Mouse (Mus musculus) frontal cortex, adult (tissue): ENCODE measurements at regions not wholly inside any gene's neighbourhood (a gene's known extent, or its start where the extent isn't known, plus 50 kb on each side); places are given as distances from the start of the nearest gene placed in this dataset.
"Not testable (repeated sequence)": the region's sequence is repeated elsewhere in the genome, so short reads cannot be mapped to it uniquely, and the experiment has no call there.

ENCODE experiments used
- ATAC-seq: cut with Nextera tagmentation; 2 replicates; pipeline ENCODE4 v1.9.2; 2017; ENCODE audit warnings: mild to moderate bottlenecking, moderate library complexity, mixed read lengths; ENCODE audit not compliant: low TSS enrichment

GRCm38 (mm10) chr17:84844950-84845349 lies 54.4 kb upstream of the Lrpprc start:
- no peak for ATAC-seq

- no peak for ATAC-seq
Observed at GRCm38 (mm10) chr17:84846141-84846540, 55.6 kb upstream of the Lrpprc start.

GRCm38 (mm10) chr17:84848385-84849030 lies 57.9 kb upstream of the Lrpprc start:
- peak; percentile 47; the same call in 1 of the 2 replicates for ATAC-seq

GRCm38 (mm10) chr17:84849031-84849405 lies 58.4 kb upstream of the Lrpprc start:
- ATAC-seq = peak; percentile 57; the same call in 1 of the 2 replicates

GRCm38 (mm10) chr17:84850464-84850863 lies 59.9 kb upstream of the Lrpprc start:
- ATAC-seq = no peak

GRCm38 (mm10) chr17:84850893-84851292 lies 60.3 kb upstream of the Lrpprc start:
- ATAC-seq = no peak

GRCm38 (mm10) chr17:84856971-84857370 lies 66.4 kb upstream of the Lrpprc start:
- ATAC-seq = no peak

GRCm38 (mm10) chr17:84858830-84859229 lies 68.2 kb upstream of the Lrpprc start:
- no peak for ATAC-seq

- no peak for ATAC-seq
Observed at GRCm38 (mm10) chr17:84859916-84860315, 69.3 kb upstream of the Lrpprc start.

- ATAC-seq = 0 out of 2 replicates have a peak, but pooled peaks have one; percentile 23
Observed at GRCm38 (mm10) chr17:84860835-84861234, 70.2 kb upstream of the Lrpprc start.

- not testable (repeated sequence) for ATAC-seq
Observed at GRCm38 (mm10) chr17:84864231-84864630, 73.6 kb upstream of the Lrpprc start.

GRCm38 (mm10) chr17:84865158-84865557 lies 74.6 kb upstream of the Lrpprc start:
- peak; percentile 87 for ATAC-seq

GRCm38 (mm10) chr17:84865566-84865965 lies 75.0 kb upstream of the Lrpprc start:
- ATAC-seq = no peak

GRCm38 (mm10) chr17:84869074-84869722 lies 78.6 kb upstream of the Lrpprc start:
- no peak for ATAC-seq

- no peak for ATAC-seq
Observed at GRCm38 (mm10) chr17:84873554-84873953, 83.0 kb upstream of the Lrpprc start.

GRCm38 (mm10) chr17:84874494-84874893 lies 82.0 kb upstream of the Ppm1b start:
- ATAC-seq = no peak

GRCm38 (mm10) chr17:84875031-84875430 lies 81.5 kb upstream of the Ppm1b start:
- ATAC-seq = no peak

GRCm38 (mm10) chr17:84876037-84876436 lies 80.5 kb upstream of the Ppm1b start:
- no peak for ATAC-seq

- no peak for ATAC-seq
Observed at GRCm38 (mm10) chr17:84877176-84877863, 79.2 kb upstream of the Ppm1b start.

GRCm38 (mm10) chr17:84877864-84878224 lies 78.7 kb upstream of the Ppm1b start:
- ATAC-seq = peak; percentile 64

GRCm38 (mm10) chr17:84878316-84878715 lies 78.2 kb upstream of the Ppm1b start:
- ATAC-seq = no peak

- no peak for ATAC-seq
Observed at GRCm38 (mm10) chr17:84879146-84879545, 77.4 kb upstream of the Ppm1b start.

- ATAC-seq = no peak
Observed at GRCm38 (mm10) chr17:84880946-84881345, 75.6 kb upstream of the Ppm1b start.
